Mouse (Mus musculus) layer of hippocampus, adult 9-11 months (tissue): Measurements from ENCODE around the gene Bend7.

Experiments
- DNase-seq: peaks from one replicate; pipeline ENCODE4 v3.0.0; 2022

The Bend7 gene

DNA sequence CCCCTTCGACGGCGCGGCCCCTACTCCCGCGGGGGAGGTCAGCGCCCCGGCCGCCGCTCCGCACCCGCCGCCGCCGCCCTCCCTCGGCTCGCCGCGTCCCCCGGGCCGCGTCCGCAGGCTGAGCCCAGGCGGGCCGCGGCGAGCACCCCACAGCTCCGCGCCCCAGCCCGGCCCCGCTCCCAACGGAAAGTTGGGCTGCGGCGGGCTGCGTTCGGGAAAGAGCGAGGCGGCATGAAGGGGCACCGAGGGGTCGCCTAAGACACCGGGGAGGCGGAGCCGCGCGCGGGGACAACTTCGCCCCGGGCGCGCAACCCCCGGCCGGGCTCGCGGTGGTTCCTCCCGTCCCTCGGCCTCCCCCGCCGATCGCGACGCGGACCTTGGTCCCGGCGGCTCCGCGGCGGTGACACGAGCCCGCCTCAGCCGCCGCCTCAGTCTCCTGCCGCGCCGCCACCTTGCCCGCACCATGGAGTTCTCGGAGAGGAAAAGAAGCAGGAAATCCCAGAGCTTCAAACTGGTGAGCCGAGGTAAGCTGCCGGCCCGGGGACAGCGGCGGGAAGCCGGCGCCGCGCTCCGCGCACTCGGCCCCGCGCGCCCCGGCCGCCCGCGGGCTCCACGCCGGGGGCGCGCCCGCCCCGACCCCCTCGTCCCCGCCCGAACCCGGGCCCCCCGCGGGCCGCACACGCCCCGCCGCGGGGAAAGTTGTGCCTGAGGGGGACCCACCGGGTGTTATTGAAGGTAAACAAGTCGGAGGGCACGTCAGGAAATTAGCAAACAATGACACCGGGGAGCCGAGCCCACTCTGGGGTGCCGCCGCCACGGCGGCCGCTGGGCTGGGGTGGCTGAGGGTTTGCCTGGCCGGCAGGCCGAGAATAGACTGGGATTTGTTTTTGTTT, at the start of gene Bend7:
TSS of gene Bend7 (plus strand) at position 63 of the 893 bp plus-strand sequence.
- DNase-seq = no peak

DNA sequence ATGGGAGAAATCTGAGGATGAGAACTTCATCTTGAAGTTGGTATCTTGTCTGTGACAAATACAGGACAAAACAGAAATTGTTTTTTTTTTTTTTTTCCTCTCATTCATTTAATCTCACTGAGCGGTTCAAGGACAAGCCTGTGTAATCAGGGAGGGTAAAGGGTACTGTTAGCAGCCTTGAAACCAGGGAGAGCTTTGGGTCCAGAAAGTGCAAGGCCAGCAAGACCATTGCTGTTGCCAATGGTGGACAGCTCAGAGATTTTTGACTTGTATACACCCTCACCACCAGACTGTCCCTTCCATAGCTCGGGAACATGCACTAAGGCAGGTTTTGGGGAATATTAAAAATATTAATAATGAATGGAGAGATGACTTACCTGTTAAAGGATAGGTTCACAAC, 49.0 kb upstream of the Bend7 start:
- DNase-seq = no peak

DNA sequence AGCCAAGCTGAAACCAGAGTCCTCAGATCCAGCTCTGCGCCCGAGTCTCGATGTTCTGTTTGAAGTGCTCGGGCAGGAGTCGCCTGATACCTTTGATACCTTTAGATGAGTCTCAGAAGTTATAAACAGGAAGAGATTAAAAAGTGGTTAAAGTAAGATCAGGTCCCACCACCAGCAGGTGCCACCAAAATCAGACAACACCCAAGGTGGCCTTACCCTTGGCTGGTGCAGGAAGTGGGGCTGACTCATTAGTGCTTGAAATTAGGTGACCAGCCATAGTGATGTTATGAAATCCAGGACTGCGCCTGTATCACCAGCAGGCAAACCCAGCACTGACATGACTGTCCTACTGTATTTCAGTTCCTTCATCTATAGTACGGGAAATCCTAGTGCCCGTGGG, 47.9 kb upstream of the Bend7 start:
- DNase-seq = no peak

DNA sequence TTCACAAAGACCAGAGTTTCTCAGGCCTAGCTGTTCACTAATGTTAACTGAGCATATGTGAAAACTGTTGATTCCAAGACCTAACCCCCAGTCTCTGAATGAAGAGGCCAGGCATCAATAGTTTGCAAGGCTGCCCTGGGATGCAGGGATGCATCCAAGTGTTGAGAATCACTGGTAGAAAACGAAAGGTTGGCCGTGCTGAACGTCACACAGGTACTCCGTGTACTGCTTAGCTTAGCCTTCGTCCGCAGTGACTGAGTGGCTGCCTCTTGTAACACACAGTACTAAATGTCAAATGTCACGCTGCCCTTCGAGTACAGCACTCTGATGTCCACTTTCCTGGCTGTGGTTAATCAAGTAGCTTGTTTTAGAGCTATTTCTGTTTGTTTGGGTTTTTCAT, 46.0 kb upstream of the Bend7 start:
- no peak for DNase-seq

DNA sequence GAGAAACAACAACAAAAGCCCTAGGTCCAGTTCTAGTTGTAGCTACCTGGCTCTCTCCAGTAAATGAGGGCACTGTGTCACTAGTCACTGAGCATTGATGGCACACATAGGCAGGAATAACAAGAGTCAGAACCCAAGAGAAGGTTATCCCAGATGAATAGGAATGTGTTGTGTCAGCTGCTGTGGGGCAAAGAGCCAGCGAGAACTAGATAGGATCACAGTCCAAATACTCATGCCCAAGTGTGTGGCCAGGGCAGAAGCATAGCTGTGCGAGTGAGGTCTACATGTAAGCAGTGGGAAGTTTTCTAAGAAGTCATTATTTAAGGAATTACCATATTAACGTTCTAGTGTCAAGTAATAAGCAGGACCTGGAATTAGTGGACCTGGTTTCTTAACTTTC, 37.7 kb upstream of the Bend7 start:
- no peak for DNase-seq

DNA sequence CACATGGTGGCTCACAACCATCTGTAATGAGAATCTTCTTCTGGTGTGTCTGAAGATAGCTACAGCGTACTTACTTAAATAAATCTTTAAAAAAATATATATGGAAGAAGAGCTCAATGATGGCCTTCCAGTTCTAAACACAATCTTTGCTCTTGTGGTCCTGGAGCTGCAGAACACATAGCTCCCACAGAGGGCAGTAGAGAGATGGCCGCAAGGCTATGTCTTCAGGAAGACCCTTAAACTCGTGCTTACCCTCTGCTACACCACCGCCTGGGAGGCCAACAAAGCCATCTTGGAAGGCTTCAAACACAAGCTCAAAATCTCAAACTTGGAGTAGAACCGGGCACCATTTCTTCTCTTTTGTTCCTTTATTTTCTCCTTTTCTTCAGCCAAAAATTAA, 6.4 kb upstream of the Bend7 start:
- DNase-seq = no peak

DNA sequence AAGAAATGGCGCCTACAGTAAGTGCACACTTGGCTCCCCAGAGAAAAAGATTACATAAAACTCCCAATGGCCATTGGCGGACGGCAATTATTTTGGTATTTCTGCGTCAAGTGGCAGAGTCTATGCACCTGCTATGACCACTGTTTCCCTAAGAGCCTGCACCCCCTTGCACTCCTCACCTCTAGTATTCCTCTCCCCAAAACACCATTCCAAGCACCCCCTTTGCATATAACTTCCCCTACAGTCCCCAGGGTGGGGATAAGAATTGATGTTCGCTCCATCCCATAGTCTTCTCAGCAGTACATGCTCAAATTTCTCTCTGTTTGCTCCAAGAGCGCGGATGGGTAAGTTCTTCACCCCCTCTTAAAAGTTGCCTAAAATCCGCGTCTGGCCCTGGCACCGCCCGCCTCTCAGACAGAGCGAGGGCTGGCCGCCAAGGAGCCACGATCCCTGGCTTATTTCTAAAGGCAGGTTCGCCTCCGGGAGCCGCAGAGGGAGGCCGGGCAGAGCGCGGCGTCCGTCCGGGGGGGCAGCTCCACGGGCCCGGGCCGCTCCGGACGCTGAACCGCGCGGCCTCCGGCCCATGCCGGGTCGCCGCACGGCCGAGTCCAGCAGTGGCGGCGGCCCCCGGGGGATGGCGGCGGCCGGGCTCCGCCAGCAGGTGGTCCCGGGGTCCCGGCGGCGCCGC, 406 bp upstream of the Bend7 start:
- DNase-seq = no peak

DNA sequence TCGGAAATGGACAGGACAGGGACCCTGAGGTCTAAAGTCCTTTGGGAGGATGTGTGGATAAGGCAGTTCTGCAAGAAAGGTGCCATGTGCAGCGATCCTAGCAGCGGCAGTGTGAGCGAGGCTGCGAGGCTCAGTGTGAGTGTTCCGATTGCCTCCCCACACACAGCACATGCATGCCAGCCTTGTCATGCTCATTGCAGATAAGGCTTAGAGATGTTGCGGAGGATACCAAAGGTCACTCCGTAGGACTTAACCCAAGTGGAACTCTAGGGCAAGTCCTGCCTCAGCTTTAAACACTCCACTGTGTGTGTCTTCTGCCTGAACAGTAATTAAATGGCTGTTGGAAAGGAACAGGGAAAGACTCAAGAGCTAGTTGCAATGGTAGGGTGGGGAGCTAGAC, 5.5 kb downstream of the Bend7 start:
- no peak for DNase-seq

DNA sequence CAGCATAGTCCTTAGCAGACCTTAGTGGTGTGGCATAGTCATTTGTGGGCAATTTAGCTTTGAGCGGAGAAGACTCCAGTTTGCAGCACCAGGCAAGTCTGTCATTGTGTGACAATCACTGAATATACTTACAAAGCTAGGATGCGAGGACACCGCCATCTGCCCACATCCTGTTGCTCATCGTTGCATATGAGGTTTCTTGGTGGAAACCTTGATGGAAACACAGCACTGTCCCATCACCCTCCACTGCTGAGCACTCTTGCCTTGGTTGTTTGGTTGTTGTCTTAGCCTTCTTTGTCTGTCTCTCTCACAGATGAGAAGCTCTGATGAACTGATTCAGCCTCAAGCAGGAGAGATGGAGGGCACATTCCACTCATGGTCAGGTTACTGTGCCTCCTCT, 12.5 kb downstream of the Bend7 start:
- no peak for DNase-seq

DNA sequence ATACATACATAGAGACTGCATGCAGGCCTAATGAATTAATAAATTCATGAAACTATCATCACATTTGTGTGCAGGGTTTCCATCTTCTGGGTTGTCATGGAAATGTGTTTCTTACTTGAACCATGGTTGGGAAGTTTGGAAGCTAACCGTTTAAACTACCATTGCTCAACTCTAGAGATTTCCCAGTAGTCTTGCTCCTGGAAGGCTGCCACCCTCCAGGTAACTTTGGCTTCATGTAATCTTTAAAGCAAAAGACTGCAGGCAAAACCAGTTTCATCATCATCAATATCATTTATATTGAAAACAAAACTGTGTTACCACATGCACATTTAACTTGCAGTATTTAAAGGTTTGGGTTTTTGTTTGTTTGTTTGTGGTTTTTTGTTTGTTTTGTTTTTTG, 16.3 kb downstream of the Bend7 start:
- no peak for DNase-seq

DNA sequence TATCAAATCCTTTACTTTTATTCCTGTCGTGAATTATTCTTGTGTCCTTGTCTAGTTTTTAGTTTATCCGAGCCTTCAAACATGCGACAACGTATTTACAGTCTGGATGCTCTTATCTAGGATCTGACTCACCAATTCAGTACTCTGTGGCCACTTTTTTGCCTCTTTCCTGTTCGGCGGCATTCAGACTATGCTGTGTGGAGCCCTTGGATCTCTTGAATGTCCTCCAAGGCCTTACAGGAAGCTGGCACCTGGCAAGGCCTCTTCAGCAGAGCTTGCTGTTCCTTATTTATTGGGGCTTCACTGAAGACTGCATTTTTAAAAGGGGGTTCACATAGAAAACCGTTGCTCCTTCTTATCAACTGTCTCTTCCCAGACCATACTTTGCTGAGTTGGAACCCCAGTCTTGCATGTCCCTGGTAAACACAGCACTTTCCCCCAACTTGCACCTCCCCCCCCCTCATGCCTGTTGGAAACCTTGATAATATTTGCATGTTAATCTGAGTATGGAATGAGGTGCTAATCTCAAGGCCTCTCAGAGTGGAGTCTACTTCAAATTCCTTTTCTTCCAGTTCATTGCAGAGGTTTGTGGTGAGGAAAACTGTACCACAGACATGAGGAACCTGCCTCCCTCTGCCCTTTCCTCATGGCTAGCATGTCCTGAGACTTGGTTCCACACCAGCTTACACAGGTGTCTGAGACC, 18.6 kb downstream of the Bend7 start:
- DNase-seq = no peak

DNA sequence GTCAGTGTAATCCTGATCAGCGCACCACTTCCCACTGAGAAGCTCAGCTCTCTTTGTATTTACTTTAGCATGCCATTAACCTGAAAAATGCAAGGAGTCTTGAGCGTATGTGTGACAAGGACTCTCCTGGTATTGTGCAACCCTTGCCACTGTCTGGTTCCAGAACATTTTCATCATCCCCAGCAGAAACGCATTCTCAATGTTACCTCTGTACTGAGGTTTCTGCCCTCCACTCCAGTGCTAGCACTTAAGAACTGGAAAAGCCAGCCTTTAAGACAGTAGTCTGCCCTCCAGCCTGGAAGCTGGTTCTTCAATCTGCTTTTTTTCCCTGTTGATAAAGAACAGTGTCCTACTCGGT, 19.1 kb downstream of the Bend7 start:
- DNase-seq = no peak

DNA sequence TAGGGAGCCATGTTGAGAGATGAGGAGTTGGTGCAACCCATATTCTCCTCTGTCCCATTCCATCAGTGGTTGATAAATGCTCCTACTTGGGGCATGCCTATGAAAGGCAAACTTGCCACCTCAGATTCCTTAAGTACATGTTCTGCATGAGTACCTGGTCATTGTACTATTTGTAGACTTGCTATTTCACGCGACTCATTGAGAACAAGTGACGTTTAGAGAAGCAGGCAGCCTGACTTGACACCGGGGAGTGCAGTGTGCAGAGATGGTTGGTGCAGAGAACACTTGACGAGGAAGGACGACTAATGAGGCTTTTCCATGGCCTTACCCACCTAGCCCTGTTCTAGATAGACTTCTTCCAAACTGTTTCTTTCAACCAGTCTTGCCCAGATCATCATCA, 34.3 kb downstream of the Bend7 start:
- no peak for DNase-seq

DNA sequence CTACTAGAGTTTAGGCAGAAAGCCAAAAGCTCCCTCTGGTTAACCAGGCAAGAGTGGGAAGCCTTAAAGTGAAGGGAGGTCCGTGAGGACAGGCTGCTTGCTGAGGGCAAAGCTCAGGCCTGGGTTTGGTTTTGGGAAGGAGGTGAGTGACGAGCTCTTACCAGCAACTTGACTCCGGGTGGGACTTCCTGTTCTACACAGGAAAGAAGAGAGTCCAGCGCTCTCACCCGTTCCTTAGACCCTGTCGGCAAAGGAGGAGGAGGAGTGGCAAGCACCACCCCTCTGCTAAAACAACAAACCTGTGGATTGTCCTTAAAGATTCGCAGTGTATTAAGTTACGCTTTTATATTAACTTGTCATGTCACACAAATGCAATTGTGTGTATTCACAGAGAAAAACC, 38.1 kb downstream of the Bend7 start:
- no peak for DNase-seq

DNA sequence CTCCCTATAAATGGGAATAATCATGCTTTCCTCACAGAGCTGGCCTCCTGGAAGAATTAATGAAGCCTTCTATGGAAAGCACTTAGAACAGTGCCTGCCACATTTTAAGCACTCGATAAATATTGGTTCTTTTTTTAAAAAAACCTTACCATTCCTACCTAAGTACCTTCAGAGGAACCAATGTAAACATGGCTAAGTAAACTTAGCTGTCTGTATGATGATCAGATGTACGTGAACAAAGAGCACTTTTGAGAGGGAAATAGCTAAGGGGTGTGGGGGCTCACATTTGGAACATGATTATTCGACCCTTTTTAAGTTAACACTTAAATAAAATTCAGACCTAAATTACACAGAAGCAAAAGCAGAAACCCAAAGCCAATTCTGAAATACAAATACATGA, 39.6 kb downstream of the Bend7 start:
- no peak for DNase-seq

DNA sequence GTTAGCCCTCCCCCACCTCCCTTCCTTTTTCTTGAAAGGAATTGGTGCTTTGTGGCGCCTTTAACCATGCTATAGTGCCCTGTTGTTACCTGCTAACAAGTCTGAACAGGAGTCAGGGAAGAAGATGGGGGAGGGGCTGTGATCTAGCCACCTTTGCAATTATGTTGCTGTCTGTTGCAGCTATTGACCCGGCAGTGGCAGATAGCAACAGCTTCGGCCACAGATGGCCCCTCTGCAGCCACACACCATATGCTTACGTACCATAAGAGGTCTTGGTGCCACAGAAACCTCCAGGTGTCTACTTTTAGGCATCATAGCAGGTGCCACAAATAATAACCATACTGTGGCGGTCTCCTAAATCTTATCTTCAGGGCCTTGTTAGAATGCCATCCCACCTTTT, 43.1 kb downstream of the Bend7 start:
- no peak for DNase-seq

DNA sequence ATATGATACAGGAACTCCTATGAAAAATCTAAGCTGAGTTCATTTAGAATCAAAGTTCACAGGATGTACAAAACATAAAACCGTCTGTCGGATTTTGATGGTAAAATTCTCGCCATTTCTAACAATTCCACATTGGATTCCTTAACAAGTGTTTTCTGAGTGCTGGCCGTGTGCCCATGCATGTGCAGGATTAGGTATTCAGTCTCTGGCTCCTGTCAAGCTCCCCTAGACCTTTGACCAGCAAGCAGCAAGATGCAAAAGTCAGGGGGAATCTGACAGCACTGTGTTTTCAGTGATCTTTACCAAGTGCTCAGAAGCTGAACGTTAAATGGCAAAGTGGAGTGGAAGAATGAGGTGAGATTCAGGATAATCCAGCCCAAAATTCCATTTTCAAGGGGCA, 44.3 kb downstream of the Bend7 start:
- DNase-seq = no peak

DNA sequence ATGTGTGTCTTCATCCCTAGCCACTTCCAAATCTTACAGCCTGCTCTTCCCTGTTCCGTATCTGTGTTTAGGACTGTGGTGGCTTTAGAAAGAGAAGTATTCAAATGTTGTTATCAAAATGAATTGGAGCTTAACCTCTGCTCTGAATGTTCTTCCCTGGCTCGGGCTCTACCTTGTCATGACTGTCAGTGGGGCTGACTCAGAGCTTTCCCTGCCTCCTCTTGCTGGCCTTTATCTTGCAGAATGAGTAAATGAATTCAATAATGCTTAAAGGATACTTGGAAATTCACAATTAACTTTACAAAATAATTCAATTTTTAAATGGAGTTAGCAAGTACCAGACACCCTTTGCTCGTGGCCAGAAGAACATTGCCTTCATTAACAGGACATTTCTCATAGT, 46.4 kb downstream of the Bend7 start:
- DNase-seq = no peak

DNA sequence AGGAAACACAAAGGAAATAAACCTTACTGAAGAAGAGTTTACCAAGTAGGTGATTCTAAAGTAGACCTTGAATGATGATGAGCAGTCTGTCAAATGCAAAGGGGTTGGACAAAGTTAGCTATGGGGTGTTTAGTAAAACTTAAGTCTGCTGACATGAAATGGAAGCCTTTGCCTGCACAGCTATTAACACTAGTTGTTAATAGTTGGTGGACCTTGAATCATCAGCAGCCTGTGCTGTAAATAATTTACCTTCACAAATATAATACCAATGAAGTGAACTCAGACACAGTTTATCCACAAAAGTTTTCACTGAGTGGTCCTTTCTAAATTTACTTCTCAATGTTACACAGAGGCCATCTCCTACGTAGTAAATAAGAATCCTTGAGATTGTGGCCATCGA, 52.7 kb downstream of the Bend7 start:
- no peak for DNase-seq

DNA sequence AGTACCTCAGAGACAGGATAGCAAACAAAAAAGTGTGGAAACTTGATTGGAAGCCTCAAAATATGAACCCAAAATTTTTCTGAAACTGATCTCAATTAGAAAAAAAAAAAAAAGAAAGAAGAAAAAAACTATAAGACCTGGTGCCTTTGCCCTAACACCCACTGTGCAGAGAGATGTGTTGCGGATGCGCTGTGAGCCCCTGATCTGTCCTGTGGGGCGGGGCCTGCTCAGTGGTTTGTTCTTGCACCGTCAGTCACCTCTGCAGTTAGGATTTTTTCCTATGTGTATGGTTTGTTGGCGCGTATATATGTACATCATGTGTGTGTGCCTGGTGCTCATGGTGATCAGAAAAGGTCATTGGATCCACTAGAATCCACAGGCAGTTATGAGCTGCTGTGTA, 56.3 kb downstream of the Bend7 start:
- DNase-seq = no peak

DNA sequence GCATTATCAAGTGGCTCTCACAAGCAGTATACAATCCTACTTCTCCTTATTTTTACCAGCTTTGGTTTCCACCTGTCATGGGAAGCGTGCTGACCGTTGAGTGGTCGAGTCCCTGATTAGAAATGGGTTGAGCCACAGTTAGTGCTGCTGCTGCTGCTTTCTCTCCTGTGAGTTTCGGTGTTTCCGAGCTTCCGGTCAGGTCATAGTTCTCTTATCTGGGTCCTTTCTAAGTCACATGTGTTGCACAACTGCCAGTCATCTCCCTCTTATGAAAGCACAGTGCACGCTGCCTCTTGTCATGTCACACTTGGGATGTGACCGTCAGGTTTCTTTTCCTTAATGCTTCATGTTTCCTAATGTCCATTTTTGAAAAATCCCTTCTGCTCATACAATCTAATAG, 59.7 kb downstream of the Bend7 start:
- DNase-seq = no peak

DNA sequence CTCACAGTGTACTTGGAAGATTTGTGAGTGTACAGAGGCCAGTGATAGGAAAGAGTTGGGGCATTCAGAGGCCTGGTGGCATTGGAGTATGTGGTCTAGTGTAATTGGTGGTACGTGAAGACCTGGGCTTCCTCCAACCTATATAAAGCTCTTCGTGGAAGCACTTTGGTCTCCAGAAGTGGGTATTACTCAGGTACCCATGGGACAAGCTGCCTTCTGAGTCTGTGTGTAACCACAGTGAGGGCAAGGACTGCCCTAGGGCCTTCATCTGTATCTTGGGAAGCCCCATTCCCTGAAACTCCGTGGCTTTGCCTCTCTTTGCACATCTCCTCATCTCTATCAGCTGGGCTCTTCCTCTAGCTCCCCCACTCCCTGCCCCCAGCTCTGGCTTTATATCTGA, 64.0 kb downstream of the Bend7 start:
- DNase-seq = no peak

DNA sequence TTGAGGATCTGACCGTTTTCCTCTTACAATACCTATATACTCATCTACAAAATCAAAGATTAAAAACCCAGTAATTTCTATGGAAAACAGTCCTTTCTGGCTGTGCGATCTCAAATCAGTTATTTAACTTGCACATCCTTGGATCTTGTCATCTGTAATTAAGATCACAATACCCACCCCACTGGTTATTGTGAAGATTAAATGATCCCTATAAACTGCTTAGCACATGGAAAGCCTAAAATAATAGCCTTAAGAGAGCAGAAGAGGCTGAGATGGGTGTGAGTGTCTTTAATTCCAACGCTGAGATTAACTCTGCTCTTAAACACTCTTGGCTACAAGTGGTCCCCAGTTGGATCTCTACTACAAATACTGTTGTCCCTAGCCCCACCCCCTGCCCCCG, 64.8 kb downstream of the Bend7 start:
- DNase-seq = no peak
